Mouse (Mus musculus) cortical plate, adult 2 months (tissue): ENCODE measurements around the gene Akain1. TPM values are rescaled to one million over a fixed set of nuclear protein-coding genes. Genes with fewer than 3 reads are reported as not detected.

Experiments
- H3K27ac ChIP-seq: fragments of 200-500 bp; 2 replicates; pipeline ENCODE4 v1.5.1; 2012; ENCODE audit warnings: low read length, control low read depth, inconsistent platforms; ENCODE audit not compliant: insufficient read depth
- H3K4me1 ChIP-seq: fragments of 200-500 bp; 2 replicates; pipeline ENCODE4 v1.6.1; 2011; ENCODE audit warnings: low read length; ENCODE audit not compliant: control insufficient read depth, insufficient read depth
- H3K4me3 ChIP-seq: fragments of 200-500 bp; 2 replicates; pipeline ENCODE4 v1.5.1; 2011; ENCODE audit warnings: mild to moderate bottlenecking, low read length, control low read depth; ENCODE audit not compliant: insufficient read depth
- CTCF ChIP-seq: fragments of 200-500 bp; IDR thresholded peaks from 2 replicates; pipeline ENCODE4 v1.5.1; 2011; ENCODE audit warnings: mild to moderate bottlenecking, control low read depth, low read length; ENCODE audit not compliant: insufficient read depth; ENCODE audit errors: extremely low read depth
- POLR2A ChIP-seq: fragments of 200-500 bp; IDR thresholded peaks from 2 replicates; pipeline ENCODE4 v1.6.1; 2011; ENCODE audit warnings: mild to moderate bottlenecking, low read length, control low read depth; ENCODE audit not compliant: insufficient read depth; ENCODE audit errors: extremely low read depth
- polyA plus RNA-seq: library from polyadenylated mRNA; depleted of rRNA; stranded (reverse); fragments of >200 nt; gene quantifications from 2 replicates; pipeline ENCODE4 v1.2.3, GENCODE M21; 2012

Akain1 gene
- polyA plus RNA-seq, 1 experiment = 5.6 TPM

GRCm38 (mm10) chr17:69437836-69438235 lies 1.3 kb upstream of the Akain1 start:
- Histone ChIP-seq H3K4me3 (no peak overlapping the region; the same call in 1 of the 2 replicates), H3K27ac (no peak overlapping the region), H3K4me1 (no peaks in the 10 kb centered on the region)
- TF ChIP-seq POLR2A (no peak), CTCF (no peak)

DNA sequence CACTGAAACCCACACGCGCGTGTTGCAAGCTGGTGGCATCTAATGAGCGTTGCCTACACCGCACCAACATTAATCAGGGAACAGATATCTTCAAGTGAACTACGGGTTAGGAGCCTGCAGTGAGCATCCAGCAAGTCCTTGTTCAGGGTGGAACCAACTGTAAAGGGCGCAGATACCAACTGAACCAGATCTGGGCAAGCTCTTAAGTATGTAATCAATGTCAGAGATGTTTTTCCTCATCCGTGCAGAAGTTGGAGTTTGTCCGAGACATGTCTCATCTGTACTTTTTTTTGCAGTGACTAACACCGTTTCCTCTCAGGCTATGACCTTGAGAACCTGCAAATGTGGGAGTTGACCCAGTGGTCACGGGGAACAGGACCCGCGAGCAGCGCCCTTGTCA lies 640 bp upstream of the Akain1 start:
- peak overlapping the region; percentile 28 for H3K4me3 ChIP-seq
- H3K4me1 ChIP-seq = no peaks in the 10 kb centered on the region
- TF ChIP-seq POLR2A (no peak), CTCF (no peak)
- H3K27ac ChIP-seq = no peak overlapping the region

GRCm38 (mm10) chr17:69439571-69440480 lies 700 bp downstream of the Akain1 start:
- Histone ChIP-seq H3K27ac (0 out of 2 replicates have a peak overlapping the region, but pooled peaks have one; percentile 20), H3K4me1 (no peaks in the 10 kb centered on the region), H3K4me3 (peak overlapping the region; percentile 28)
- TF ChIP-seq POLR2A = no peak
- no peak for TF ChIP-seq CTCF

DNA sequence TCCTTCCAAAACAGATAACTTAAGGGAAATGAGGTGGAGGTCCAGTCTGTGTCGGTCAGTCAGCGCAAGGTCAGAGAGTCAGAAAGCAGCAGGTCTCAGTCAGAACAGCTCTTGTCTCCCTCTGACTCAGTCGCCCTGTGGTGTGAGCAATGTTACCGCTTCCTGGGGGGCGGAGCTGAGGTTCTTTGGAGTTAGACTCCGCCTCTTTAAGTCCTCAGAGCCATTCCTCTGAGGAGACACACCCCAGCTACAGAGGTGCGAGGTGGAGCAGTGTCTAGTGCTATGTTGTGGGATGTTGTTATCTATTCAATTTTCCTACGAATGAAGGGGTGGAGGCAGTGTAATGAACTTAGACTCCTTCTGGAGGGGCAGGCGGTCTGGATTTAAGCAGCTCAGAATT lies 1.9 kb downstream of the Akain1 start:
- TF ChIP-seq CTCF (no peak), POLR2A (no peak)
- Histone ChIP-seq H3K4me1 (no peaks in the 10 kb centered on the region), H3K4me3 (no peak overlapping the region), H3K27ac (no peak overlapping the region)

- Histone ChIP-seq H3K4me1 (no peaks in the 10 kb centered on the region), H3K27ac (no peak overlapping the region), H3K4me3 (no peak overlapping the region)
- TF ChIP-seq CTCF = no peak
- TF ChIP-seq POLR2A = no peak
Measured at GRCm38 (mm10) chr17:69448679-69449078, 9.6 kb downstream of the Akain1 start.

DNA sequence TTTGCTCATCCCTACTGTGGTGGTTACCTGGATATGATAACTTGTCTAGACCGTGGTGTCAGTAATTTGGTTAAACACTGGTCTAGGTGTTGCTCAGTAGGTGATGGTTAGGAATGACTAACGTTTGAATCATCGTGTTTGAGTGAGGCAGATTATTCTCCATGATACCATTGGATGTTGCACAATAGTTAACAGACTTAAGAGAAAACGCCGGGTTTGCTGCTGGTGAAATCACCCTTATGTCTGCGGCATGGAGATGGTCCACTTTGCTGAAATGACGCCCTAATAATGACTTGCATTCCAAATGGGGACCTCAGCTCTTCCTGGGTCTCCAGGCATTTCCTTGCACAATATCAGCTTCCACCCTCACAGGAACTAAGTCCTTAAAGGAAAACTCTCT lies 22.6 kb downstream of the Akain1 start:
- Histone ChIP-seq H3K4me1 (no peaks in the 10 kb centered on the region), H3K27ac (no peak overlapping the region), H3K4me3 (no peak overlapping the region)
- TF ChIP-seq CTCF (no peak), POLR2A (no peak)

GRCm38 (mm10) chr17:69463037-69463436 lies 23.9 kb downstream of the Akain1 start:
- Histone ChIP-seq H3K4me1 (no peaks in the 10 kb centered on the region), H3K27ac (no peak overlapping the region), H3K4me3 (no peak overlapping the region)
- TF ChIP-seq POLR2A = no peak
- TF ChIP-seq CTCF = no peak

- no peaks in the 10 kb centered on the region for H3K4me1 ChIP-seq
- no peak for TF ChIP-seq POLR2A
- TF ChIP-seq CTCF = no peak
- no peak overlapping the region for H3K27ac ChIP-seq
- no peak overlapping the region for H3K4me3 ChIP-seq
Measured at GRCm38 (mm10) chr17:69471171-69471570, 32.0 kb downstream of the Akain1 start.

DNA sequence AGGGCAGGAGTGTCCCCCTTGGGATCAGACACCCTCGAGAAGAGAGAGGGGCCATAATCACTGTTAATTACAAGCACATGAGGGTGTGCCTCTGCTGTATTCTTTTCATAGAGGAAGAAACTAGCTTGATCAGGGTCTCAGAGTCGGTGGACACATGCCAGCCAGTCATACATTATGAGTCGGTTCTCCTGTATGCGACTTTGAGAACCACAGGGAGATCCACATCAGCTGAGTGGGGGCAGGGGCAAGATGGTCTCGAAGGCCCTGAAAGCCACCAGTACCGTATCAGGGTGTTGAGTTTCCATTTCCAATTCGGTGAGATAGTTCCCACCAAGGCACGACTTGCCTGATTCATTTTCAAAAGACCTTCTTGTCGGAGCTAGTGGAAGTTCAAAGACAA lies 33.3 kb downstream of the Akain1 start:
- H3K4me3 ChIP-seq = no peak overlapping the region
- no peak for TF ChIP-seq CTCF
- TF ChIP-seq POLR2A = no peak
- H3K27ac ChIP-seq = no peak overlapping the region
- no peaks in the 10 kb centered on the region for H3K4me1 ChIP-seq

DNA sequence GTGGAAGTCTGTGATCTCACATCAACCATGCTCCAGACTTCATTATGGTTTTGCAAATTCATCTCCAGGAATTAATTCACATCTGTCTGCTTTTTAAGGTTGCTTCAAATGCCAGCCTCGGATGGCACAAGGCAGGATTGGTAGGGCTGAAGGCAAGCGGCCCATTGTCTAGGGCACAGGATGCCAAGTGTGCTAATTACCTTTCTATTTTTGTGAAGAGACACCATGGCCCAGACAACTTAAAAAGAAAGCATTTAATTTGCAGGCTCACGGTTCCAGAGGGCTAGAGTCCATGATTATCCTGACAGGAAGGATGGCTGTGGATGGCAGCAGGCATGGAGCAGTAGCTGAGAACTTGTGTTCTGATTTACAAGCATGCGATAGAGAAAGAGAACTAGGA lies 35.0 kb downstream of the Akain1 start:
- H3K27ac ChIP-seq = no peak overlapping the region

More for the DNA sequence above, 35.0 kb downstream of the Akain1 start:
- TF ChIP-seq CTCF = no peak
- TF ChIP-seq POLR2A = no peak
- no peaks in the 10 kb centered on the region for H3K4me1 ChIP-seq
- no peak overlapping the region for H3K4me3 ChIP-seq
